In genomic region chr8:15438546-15438945, GRCm38 (mm10) we compare ENCODE assay signal across 10 mouse cellular contexts.
DNase-seq lines count a peak whose midpoint lies in the region; ATAC-seq and TF ChIP-seq lines count a peak whose summit lies in the region.
"Had no signal": no experiment of that assay in that cellular context is flagged by ENCODE, and none has a peak within 500 bp of the region (broad histone marks: within the 10 kb centered on the region; RNA-seq: fewer than 3 reads in every experiment).

No protein-coding gene starts in this region.

- no peaks in the 10 kb centered on the region for H3K36me3 ChIP-seq in forebrain, embryonic 10.5 days (replicated peaks)
- no peaks in the 10 kb centered on the region for H3K36me3 ChIP-seq in forebrain, embryonic 15.5 days
- no peaks in the 10 kb centered on the region for H3K36me3 ChIP-seq in embryonic facial prominence, embryonic 14.5 days (ENCODE audit: control insufficient read depth, insufficient read depth, low read length)
- H3K36me3 ChIP-seq: lung, embryonic 15.5 days had no signal

- no peak for ATAC-seq in forebrain, embryonic 15.5 days (replicated peaks)
- ATAC-seq in embryonic facial prominence, embryonic 14.5 days (ENCODE audit: low read depth): no peak

- no peaks in the 10 kb centered on the region for H3K4me1 ChIP-seq in forebrain, embryonic 10.5 days
- no peaks in the 10 kb centered on the region for H3K4me1 ChIP-seq in forebrain, embryonic 15.5 days
- H3K4me1 ChIP-seq in lung, adult 2 months (ENCODE audit: control insufficient read depth, insufficient read depth, low read length): no peaks in the 10 kb centered on the region
- no peaks in the 10 kb centered on the region for H3K4me1 ChIP-seq in embryonic facial prominence, embryonic 14.5 days (ENCODE audit: control insufficient read depth, insufficient read depth, low read length)
- no peaks in the 10 kb centered on the region for H3K4me1 ChIP-seq in cerebellum, adult 2 months (ENCODE audit: control insufficient read depth, insufficient read depth, low read length)
- H3K4me1 ChIP-seq: lung, embryonic 15.5 days had no signal

- H3K9ac ChIP-seq in forebrain, embryonic 15.5 days (replicated peaks): no peak overlapping the region
- no peak overlapping the region for H3K9ac ChIP-seq in embryonic facial prominence, embryonic 14.5 days (ENCODE audit: low read depth, low read length)
- H3K9ac ChIP-seq: lung, embryonic 15.5 days had no signal

- TF ChIP-seq POLR2A in lung, adult 2 months (IDR thresholded peaks at IDR 0.05; ENCODE audit: borderline replicate concordance, extremely low read depth, low read depth, low read length): no peak
- no peak for TF ChIP-seq POLR2A in cerebellum, adult 2 months (IDR thresholded peaks at IDR 0.05; ENCODE audit: borderline replicate concordance, insufficient read depth, low read length)

- H3K9me3 ChIP-seq in forebrain, embryonic 10.5 days: no peaks in the 10 kb centered on the region
- no peaks in the 10 kb centered on the region for H3K9me3 ChIP-seq in forebrain, embryonic 15.5 days
- H3K9me3 ChIP-seq in embryonic facial prominence, embryonic 14.5 days (ENCODE audit: control insufficient read depth, low read length): no peaks in the 10 kb centered on the region
- H3K9me3 ChIP-seq: lung, embryonic 15.5 days had no signal

- 48% methylated on average over 5 of the region's 5 CpGs for WGBS in forebrain, embryonic 10.5 days
- 47% methylated on average over 5 of the region's 5 CpGs for WGBS in forebrain, embryonic 15.5 days
- WGBS in lung, adult 2 months: 42% methylated on average over 5 of the region's 5 CpGs
- WGBS in embryonic facial prominence, embryonic 14.5 days: 46% methylated on average over 5 of the region's 5 CpGs
- 53% methylated on average over 5 of the region's 5 CpGs for WGBS in cerebellum, adult 2 months

- H3K27ac ChIP-seq in forebrain, embryonic 10.5 days: no peak overlapping the region
- no peak overlapping the region for H3K27ac ChIP-seq in forebrain, embryonic 15.5 days (replicated peaks)
- H3K27ac ChIP-seq in embryonic facial prominence, embryonic 14.5 days (replicated peaks; ENCODE audit: low read depth, low read length): no peak overlapping the region
- H3K27ac ChIP-seq in cerebellum, adult 2 months (ENCODE audit: insufficient read depth, low read length): no peak overlapping the region
- H3K27ac ChIP-seq: lung, embryonic 15.5 days had no signal

- peak; percentile 44 for DNase-seq in forebrain, embryonic 10.5 days (ENCODE audit: extremely low spot score, low spot score)
- DNase-seq in lung, postnatal 10 days: peak; percentile 46
- no peak for DNase-seq in lung, adult 2 months
- peak; percentile 82 for DNase-seq in embryonic facial prominence, embryonic 14.5 days (ENCODE audit: low spot score)
- peak; percentile 53 for DNase-seq in ovary, postnatal 36 days (ENCODE audit: low spot score)
- DNase-seq in left cerebral cortex, adult 11 months (ENCODE audit: low spot score): no peak
- no peak for DNase-seq in cerebellum, adult 2 months
- DNase-seq: right cerebral cortex, postnatal 14 days had no signal

- no peak overlapping the region for H3K4me3 ChIP-seq in forebrain, embryonic 10.5 days
- H3K4me3 ChIP-seq in forebrain, embryonic 15.5 days: no peak overlapping the region
- no peak overlapping the region for H3K4me3 ChIP-seq in lung, adult 2 months (replicated peaks; ENCODE audit: extremely low read depth, low read depth, low read length)
- H3K4me3 ChIP-seq in embryonic facial prominence, embryonic 14.5 days (ENCODE audit: low read depth, low read length): no peak overlapping the region
- no peak overlapping the region for H3K4me3 ChIP-seq in cerebellum, adult 2 months (replicated peaks; ENCODE audit: insufficient read depth, low read depth, low read length)
- H3K4me3 ChIP-seq: lung, embryonic 15.5 days had no signal

- no peaks in the 10 kb centered on the region for H3K27me3 ChIP-seq in forebrain, embryonic 10.5 days (ENCODE audit: poor library complexity, severe bottlenecking)
- H3K27me3 ChIP-seq in forebrain, embryonic 15.5 days: no peaks in the 10 kb centered on the region
- H3K27me3 ChIP-seq in embryonic facial prominence, embryonic 14.5 days (replicated peaks; ENCODE audit: control insufficient read depth, insufficient read depth, low read length): no peaks in the 10 kb centered on the region
- no peaks in the 10 kb centered on the region for H3K27me3 ChIP-seq in cerebellum, adult 2 months (ENCODE audit: control insufficient read depth, insufficient read depth, low read length)
- H3K27me3 ChIP-seq: lung, embryonic 15.5 days had no signal

- no peak overlapping the region for H3K4me2 ChIP-seq in forebrain, embryonic 15.5 days (replicated peaks)
- no peak overlapping the region for H3K4me2 ChIP-seq in embryonic facial prominence, embryonic 14.5 days (ENCODE audit: low read depth, low read length)
- H3K4me2 ChIP-seq: lung, embryonic 15.5 days had no signal

- no peak for TF ChIP-seq CTCF in lung, adult 2 months (IDR thresholded peaks at IDR 0.05; ENCODE audit: insufficient read depth, low read length)
- TF ChIP-seq CTCF in cerebellum, adult 2 months (IDR thresholded peaks at IDR 0.05; ENCODE audit: borderline replicate concordance, insufficient read depth, low read depth, low read length): no peak

Comparison
In these comparisons a context has a peak if more than half of its experiments do, and no peak if none do; other contexts are left out.
1. DNase-seq: peak in forebrain, embryonic 10.5 days (single experiment), lung, postnatal 10 days (single experiment), embryonic facial prominence, embryonic 14.5 days (single experiment) and ovary, postnatal 36 days (single experiment); none in lung, adult 2 months (single experiment), left cerebral cortex, adult 11 months (single experiment) and cerebellum, adult 2 months (0 of 2).